Mouse (Mus musculus) myocyte (in vitro differentiated cells): ENCODE results near the gene Elk4. TPM values are rescaled to one million over a fixed set of nuclear protein-coding genes. Genes with fewer than 3 reads are reported as not detected.

Experiments used
- H3K27me3 ChIP-seq: one replicate; pipeline ENCODE4 v1.6.1; 2011; ENCODE audit not compliant: control insufficient read depth, insufficient read depth, insufficient read length
- H3K36me3 ChIP-seq: one replicate; pipeline ENCODE4 v1.6.1; 2011; ENCODE audit not compliant: control insufficient read depth, insufficient read depth
- H3K4me2 ChIP-seq: one replicate; pipeline ENCODE4 v1.6.1; 2011; ENCODE audit warnings: low read depth, control low read depth
- H3K4me3 ChIP-seq: one replicate; pipeline ENCODE4 v1.5.1; 2011; ENCODE audit warnings: mild to moderate bottlenecking, control low read depth, moderate library complexity
- H3K79me2 ChIP-seq: one replicate; pipeline ENCODE4 v1.6.1; 2011; ENCODE audit not compliant: control insufficient read depth, insufficient read depth
- H3ac ChIP-seq: one replicate; pipeline ENCODE4 v1.6.1; 2011; ENCODE audit not compliant: control insufficient read depth, insufficient read length
- CEBPB ChIP-seq: IDR thresholded peaks from 2 replicates; pipeline ENCODE4 v1.6.1; 2011; ENCODE audit warnings: mild to moderate bottlenecking, moderate library complexity; ENCODE audit not compliant: poor library complexity, insufficient read depth, severe bottlenecking
- E2F4 ChIP-seq: IDR thresholded peaks from one replicate; pipeline ENCODE4 v1.6.1; 2011; ENCODE audit warnings: mild to moderate bottlenecking, control low read depth, moderate library complexity; ENCODE audit not compliant: insufficient read depth
- MAX ChIP-seq: IDR thresholded peaks from one replicate; pipeline ENCODE4 v1.6.1; 2011; ENCODE audit warnings: low read depth, mild to moderate bottlenecking, control low read depth
- MYOD1 ChIP-seq, 3 experiments: IDR thresholded peaks; one replicate each; pipeline ENCODE4 v1.6.1; 2011; ENCODE audit warnings: control low read depth in 2 of 3, low read depth in 2 of 3, mild to moderate bottlenecking in 2 of 3, moderate library complexity in 1 of 3; ENCODE audit not compliant: insufficient read length in 2 of 3, control insufficient read depth in 1 of 3
- MYOG ChIP-seq, 3 experiments: IDR thresholded peaks; one replicate each; pipeline ENCODE4 v1.6.1; 2011; ENCODE audit warnings: control low read depth in 2 of 3, low read depth in 2 of 3, mild to moderate bottlenecking in 2 of 3; ENCODE audit not compliant: insufficient read length in 2 of 3, control insufficient read depth in 1 of 3, insufficient read depth in 1 of 3
- POLR2A ChIP-seq: IDR thresholded peaks from one replicate; pipeline ENCODE4 v1.6.1; 2011; ENCODE audit warnings: low read depth, mild to moderate bottlenecking, control low read depth, moderate library complexity; ENCODE audit not compliant: insufficient read length
- POLR2AphosphoS2 ChIP-seq: IDR thresholded peaks from one replicate; pipeline ENCODE4 v1.6.1; 2011; ENCODE audit warnings: low read depth, control low read depth; ENCODE audit not compliant: insufficient read length
- REST ChIP-seq: IDR thresholded peaks from one replicate; pipeline ENCODE4 v1.6.1; 2011; ENCODE audit warnings: mild to moderate bottlenecking, control low read depth, moderate library complexity; ENCODE audit not compliant: insufficient read depth, insufficient read length
- SRF ChIP-seq: IDR thresholded peaks from one replicate; pipeline ENCODE4 v1.6.1; 2011; ENCODE audit warnings: low read depth; ENCODE audit not compliant: control insufficient read depth, insufficient read length
- TCF12 ChIP-seq: IDR thresholded peaks from one replicate; pipeline ENCODE4 v1.6.1; 2011; ENCODE audit warnings: mild to moderate bottlenecking, control low read depth; ENCODE audit not compliant: poor library complexity, insufficient read depth, severe bottlenecking
- TCF3 ChIP-seq: IDR thresholded peaks from one replicate; pipeline ENCODE4 v1.6.1; 2011; ENCODE audit warnings: low read depth, control low read depth; ENCODE audit not compliant: insufficient read length
- USF1 ChIP-seq: IDR thresholded peaks from one replicate; pipeline ENCODE4 v1.6.1; 2011; ENCODE audit warnings: low read depth, mild to moderate bottlenecking, control low read depth, moderate library complexity
- polyA plus RNA-seq: library from polyadenylated mRNA; unstranded; fragments of >200 nt; fragmentation: generic; extraction: Trizol; gene quantifications from one replicate; pipeline ENCODE4 v1.2.1, GENCODE M21; 2012; ENCODE audit warnings: missing spikeins

The Elk4 gene
- polyA plus RNA-seq, 1 experiment = 12.4 TPM

DNA sequence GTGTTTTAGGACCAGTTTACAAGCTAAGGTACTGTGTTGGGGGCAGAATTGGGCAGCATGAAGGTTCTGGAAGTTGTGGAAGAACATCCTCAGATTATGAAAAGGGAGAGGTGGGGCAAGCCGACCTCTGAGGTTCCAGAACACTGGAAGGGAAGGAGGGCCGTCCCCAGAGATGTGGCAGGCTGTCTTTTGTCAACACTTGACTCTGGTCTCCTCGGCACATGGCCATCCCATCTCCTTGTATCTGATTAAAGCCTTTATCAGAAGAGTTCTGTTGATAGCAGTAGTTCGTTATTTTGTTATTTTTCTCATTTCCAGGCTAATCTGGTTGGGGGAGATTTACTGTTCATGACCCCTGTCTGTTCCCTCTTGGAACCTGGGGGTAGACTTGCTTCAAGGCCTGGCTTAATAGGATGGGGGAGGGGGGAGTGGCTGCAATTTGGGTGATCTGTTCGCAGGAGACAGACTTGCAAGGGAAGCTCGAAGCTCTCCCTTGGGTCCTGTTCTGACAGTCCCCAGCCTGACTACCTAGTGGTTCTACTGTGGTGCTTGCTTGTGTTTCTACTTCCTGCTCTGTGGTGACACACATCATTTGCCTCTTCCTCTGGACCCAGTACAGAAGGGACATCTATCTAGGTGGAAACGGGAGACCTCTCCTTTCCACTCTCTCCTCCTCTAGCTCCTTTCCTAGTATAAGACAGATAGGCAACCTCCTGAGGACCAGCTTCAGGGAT, 52.8 kb downstream of the Elk4 start:
- Histone ChIP-seq H3K36me3 (no peaks in the 10 kb centered on the region), H3K4me3 (no peak overlapping the region), H3K27me3 (peaks cover 53% of the 10 kb centered on the region), H3ac (no peak overlapping the region), H3K79me2 (no peaks in the 10 kb centered on the region), H3K4me2 (no peak overlapping the region)
- TF ChIP-seq TCF12 (no peak), POLR2AphosphoS2 (no peak), E2F4 (no peak), SRF (no peak), TCF3 (no peak), CEBPB (no peak), REST (no peak), MAX (no peak), POLR2A (no peak)

DNA sequence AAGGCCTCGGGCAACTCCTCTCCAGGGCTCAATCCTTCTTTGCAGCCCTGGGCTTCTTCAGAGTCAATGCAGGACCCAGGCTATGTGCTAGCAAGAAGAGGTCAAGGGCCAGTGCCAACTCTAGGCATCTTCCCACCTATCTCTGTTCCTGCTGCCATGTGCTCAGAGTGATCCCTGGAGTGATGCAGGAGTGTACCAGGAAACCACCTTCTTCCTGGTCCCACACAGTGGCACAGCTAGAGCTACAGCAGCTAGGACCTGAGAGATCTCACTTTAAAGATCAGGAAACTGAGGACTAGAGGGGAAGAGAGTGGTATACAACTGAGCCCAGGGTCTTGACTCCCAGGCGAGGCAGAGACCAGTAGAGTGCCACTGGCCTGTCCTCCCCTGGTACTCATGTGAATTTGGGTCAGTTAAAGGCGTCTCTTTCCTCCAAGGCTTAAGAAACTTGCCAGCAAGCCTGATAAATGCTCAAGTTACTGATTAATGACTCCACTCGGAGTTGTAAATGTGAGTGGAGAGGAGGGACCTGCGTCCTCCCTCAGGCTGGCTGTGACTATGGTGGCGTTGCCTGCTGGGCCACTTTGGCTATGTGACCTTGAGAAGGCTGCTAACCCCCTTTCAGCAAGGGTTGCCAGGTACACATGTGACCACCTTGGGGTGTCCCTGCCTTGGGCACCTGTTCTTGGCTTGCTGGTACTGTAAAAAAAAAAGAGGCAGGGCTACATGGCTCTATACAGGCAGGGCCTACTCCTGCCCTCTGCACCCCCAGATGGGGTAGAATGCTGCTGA, 54.5 kb downstream of the Elk4 start:
- no peaks in the 10 kb centered on the region for H3K36me3 ChIP-seq
- H3K27me3 ChIP-seq = peaks cover 45% of the 10 kb centered on the region
- TF ChIP-seq TCF12 (no peak), MYOD1 (IDR thresholded peaks at IDR 0.05; ENCODE audit: control insufficient read depth in 1 of 3, insufficient read length in 2 of 3, low read depth in 2 of 3) (no peak), E2F4 (no peak), MYOG (IDR thresholded peaks at IDR 0.05; ENCODE audit: control insufficient read depth in 1 of 3, insufficient read depth in 1 of 3, insufficient read length in 2 of 3, low read depth in 2 of 3) (no peak), CEBPB (no peak), USF1 (no peak), TCF3 (no peak), MAX (no peak), POLR2AphosphoS2 (no peak), SRF (no peak), POLR2A (no peak), REST (no peak)
- H3K4me3 ChIP-seq = no peak overlapping the region
- H3K79me2 ChIP-seq = no peaks in the 10 kb centered on the region
- no peak overlapping the region for H3ac ChIP-seq
- no peak overlapping the region for H3K4me2 ChIP-seq

DNA sequence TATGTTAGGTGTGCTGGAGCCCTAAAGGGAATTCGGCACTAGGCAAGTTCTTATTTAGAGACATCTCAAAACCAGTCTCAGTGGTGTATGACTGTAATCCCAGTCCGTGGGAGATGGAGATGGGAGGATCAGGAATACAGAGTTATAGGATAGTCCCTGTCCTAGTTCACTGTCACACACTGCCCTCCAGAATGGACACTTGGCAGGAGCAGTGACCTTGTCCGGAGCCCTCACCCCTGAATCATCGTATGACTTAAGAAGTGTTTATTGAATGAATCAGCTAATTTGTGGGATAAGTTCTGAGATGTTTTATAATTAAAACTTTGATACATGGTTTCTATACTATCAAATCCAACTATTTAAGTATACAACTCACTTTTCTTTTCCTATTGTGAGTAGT, 55.7 kb downstream of the Elk4 start:
- H3K79me2 ChIP-seq = no peaks in the 10 kb centered on the region
- TF ChIP-seq TCF3 = no peak
- no peak for TF ChIP-seq CEBPB
- TF ChIP-seq POLR2A = no peak
- no peak for TF ChIP-seq E2F4
- no peak for TF ChIP-seq POLR2AphosphoS2
- no peak for TF ChIP-seq MYOG (IDR thresholded peaks at IDR 0.05; ENCODE audit: control insufficient read depth in 1 of 3, insufficient read depth in 1 of 3, insufficient read length in 2 of 3, low read depth in 2 of 3)
- TF ChIP-seq USF1 = no peak
- no peak for TF ChIP-seq TCF12
- no peak for TF ChIP-seq MAX
- no peaks in the 10 kb centered on the region for H3K36me3 ChIP-seq
- H3K4me2 ChIP-seq = no peak overlapping the region
- peaks cover 56% of the 10 kb centered on the region for H3K27me3 ChIP-seq
- H3K4me3 ChIP-seq = no peak overlapping the region
- H3ac ChIP-seq = no peak overlapping the region

DNA sequence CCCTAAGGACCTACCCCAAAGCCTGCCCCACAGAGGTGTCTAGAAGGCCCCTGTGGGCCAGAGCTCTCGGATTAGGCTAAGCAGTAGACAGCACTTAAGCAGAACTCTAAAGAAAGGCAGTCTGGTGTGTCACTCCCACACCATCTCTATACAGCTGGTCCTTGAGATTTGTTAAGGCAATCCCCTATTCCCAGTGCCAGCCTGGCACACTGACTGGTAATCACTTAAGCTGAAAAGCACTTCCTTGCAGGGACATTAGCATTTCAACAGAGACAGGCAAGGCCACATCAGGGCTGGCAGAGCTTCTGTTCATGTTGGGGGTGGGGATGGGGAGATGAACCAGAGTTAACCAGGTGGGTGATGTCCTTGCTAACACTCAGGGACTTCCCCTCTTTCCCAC, 57.6 kb downstream of the Elk4 start:
- H3K4me2 ChIP-seq = no peak overlapping the region
- H3K27me3 ChIP-seq = peaks cover 62% of the 10 kb centered on the region
- TF ChIP-seq SRF = no peak
- H3K36me3 ChIP-seq = no peaks in the 10 kb centered on the region
- H3ac ChIP-seq = no peak overlapping the region
- H3K79me2 ChIP-seq = no peaks in the 10 kb centered on the region
- no peak overlapping the region for H3K4me3 ChIP-seq

DNA sequence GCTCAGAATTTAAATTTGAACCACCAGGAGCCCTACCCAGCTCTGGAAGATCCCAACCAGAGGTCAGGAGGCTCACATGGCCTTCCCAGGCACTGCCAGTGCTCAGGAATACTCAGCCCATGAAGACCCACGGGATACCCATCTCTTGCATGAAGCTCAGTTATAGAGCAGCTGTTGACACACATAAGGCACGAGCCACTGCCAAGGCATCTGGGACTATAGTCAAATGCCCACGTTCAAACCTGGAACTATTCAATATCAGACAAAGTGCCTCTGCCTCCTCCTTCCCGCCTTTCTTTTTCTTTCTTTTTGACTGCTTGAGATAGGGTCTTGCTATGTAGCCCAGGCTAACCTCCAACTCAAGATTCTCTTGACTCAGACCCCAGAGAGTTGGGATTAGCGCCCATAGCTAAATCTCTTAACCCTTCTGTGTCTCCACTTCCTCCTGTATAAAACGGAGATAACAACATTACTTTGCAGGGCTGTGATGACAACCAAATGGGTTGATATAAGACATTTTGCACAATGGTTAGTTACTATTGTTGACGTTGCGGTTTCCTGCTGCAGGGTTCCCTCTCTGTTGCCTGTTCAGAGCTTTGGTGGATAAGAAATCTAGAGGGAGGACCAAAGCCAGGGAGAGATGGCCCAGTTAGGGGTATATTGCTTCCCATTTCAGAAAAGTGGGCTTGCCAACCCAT, 58.2 kb downstream of the Elk4 start:
- peaks cover 58% of the 10 kb centered on the region for H3K27me3 ChIP-seq
- no peak for TF ChIP-seq MAX
- TF ChIP-seq MYOG (IDR thresholded peaks at IDR 0.05; ENCODE audit: control insufficient read depth in 1 of 3, insufficient read depth in 1 of 3, insufficient read length in 2 of 3, low read depth in 2 of 3) = no peak
- no peak for TF ChIP-seq REST
- no peak for TF ChIP-seq CEBPB
- no peak for TF ChIP-seq USF1
- TF ChIP-seq E2F4 = no peak
- TF ChIP-seq POLR2AphosphoS2 = no peak
- no peak for TF ChIP-seq MYOD1 (IDR thresholded peaks at IDR 0.05; ENCODE audit: control insufficient read depth in 1 of 3, insufficient read length in 2 of 3, low read depth in 2 of 3)
- no peak for TF ChIP-seq SRF
- TF ChIP-seq POLR2A = no peak
- no peak for TF ChIP-seq TCF12
- TF ChIP-seq TCF3 = no peak

More for the DNA sequence above, 58.2 kb downstream of the Elk4 start:
- Histone ChIP-seq H3K4me3 (no peak overlapping the region), H3ac (no peak overlapping the region), H3K79me2 (no peaks in the 10 kb centered on the region), H3K4me2 (no peak overlapping the region), H3K36me3 (no peaks in the 10 kb centered on the region)
